Mouse (Mus musculus) limb, embryonic 15.5 days (tissue): ENCODE measurements around the gene 4921504E06Rik. TPM values are rescaled to one million over a fixed set of nuclear protein-coding genes. Genes with fewer than 3 reads are reported as not detected.

Experiments used
- ATAC-seq: fragments of 200-750 bp; cut with Nextera tagmentation; 2 replicates; pipeline ENCODE4 v1.8.0; 2017; ENCODE audit warnings: low read depth, moderate TSS enrichment; ENCODE audit not compliant: insufficient number of reproducible peaks, low FRiP score, low TSS enrichment
- H3K27ac ChIP-seq: fragments of 300-500 bp; sonication (generic); 2 replicates; pipeline ENCODE4 v1.5.1; 2015; ENCODE audit warnings: moderate library complexity, mild to moderate bottlenecking, inconsistent platforms
- H3K27me3 ChIP-seq: fragments of 300-500 bp; sonication (generic); 2 replicates; pipeline ENCODE4 v1.6.1; 2015; ENCODE audit warnings: inconsistent platforms
- H3K36me3 ChIP-seq: fragments of 300-500 bp; sonication (generic); 2 replicates; pipeline ENCODE4 v1.6.1; 2015; ENCODE audit warnings: inconsistent platforms
- H3K4me1 ChIP-seq: fragments of 300-500 bp; sonication (generic); 2 replicates; pipeline ENCODE4 v1.6.1; 2015; ENCODE audit warnings: inconsistent platforms
- H3K4me2 ChIP-seq: fragments of 300-500 bp; sonication (generic); 2 replicates; pipeline ENCODE4 v1.6.1; 2015; ENCODE audit warnings: mild to moderate bottlenecking, inconsistent platforms
- H3K4me3 ChIP-seq: fragments of 300-500 bp; sonication (generic); 2 replicates; pipeline ENCODE4 v1.5.1; 2015; ENCODE audit warnings: mild to moderate bottlenecking, inconsistent platforms
- H3K9ac ChIP-seq: fragments of 300-500 bp; sonication (generic); 2 replicates; pipeline ENCODE4 v1.6.1; 2015; ENCODE audit warnings: inconsistent platforms
- H3K9me3 ChIP-seq: fragments of 300-500 bp; sonication (generic); 2 replicates; pipeline ENCODE4 v1.6.1; 2016; ENCODE audit warnings: inconsistent platforms
- WGBS: fragments of 180-500 bp; shearing (Covaris S2); methylation state at CpG from one replicate; pipeline ENCODE4 v1.1.7; 2015; 5-methylcytosine and 5-hydroxymethylcytosine counted together
- polyA plus RNA-seq: library from polyadenylated mRNA; unstranded; fragments of >200 nt; fragmentation: Nextera tagmentation; extraction: Ambion mirVana; gene quantifications from 2 replicates; pipeline ENCODE4 v1.2.1, GENCODE M21; 2015

The 4921504E06Rik gene
- polyA plus RNA-seq, 1 experiment from 2014 or later = not detected

- peaks cover 16% of the 10 kb centered on the region for H3K4me1 ChIP-seq
- no peak for ATAC-seq
- no peaks in the 10 kb centered on the region for H3K9me3 ChIP-seq
- no peak overlapping the region for H3K4me3 ChIP-seq
- 3% methylated on average over 41 of the region's 41 CpGs for WGBS
- peaks cover 85% of the 10 kb centered on the region for H3K27me3 ChIP-seq
- no peaks in the 10 kb centered on the region for H3K36me3 ChIP-seq
- no peak overlapping the region for H3K27ac ChIP-seq
- no peak overlapping the region for H3K9ac ChIP-seq
- H3K4me2 ChIP-seq = no peak overlapping the region
Measured at GRCm38 (mm10) chr2:19431614-19432323, 121.9 kb downstream of the 4921504E06Rik start.

- WGBS = under 1% methylated on average over 18 of the region's 18 CpGs
- Histone ChIP-seq H3K4me2 (no peak overlapping the region), H3K27ac (no peak overlapping the region), H3K36me3 (no peaks in the 10 kb centered on the region), H3K4me1 (peaks cover 16% of the 10 kb centered on the region), H3K9ac (no peak overlapping the region), H3K4me3 (no peak overlapping the region), H3K27me3 (peaks cover 91% of the 10 kb centered on the region), H3K9me3 (no peaks in the 10 kb centered on the region)
- ATAC-seq = no peak
Measured at GRCm38 (mm10) chr2:19431186-19431585, 122.5 kb downstream of the 4921504E06Rik start.

GRCm38 (mm10) chr2:19430746-19431145 is 123.0 kb downstream of the 4921504E06Rik start:
- under 1% methylated on average over 33 of the region's 33 CpGs for WGBS
- no peak overlapping the region for H3K4me3 ChIP-seq
- ATAC-seq = no peak
- H3K4me1 ChIP-seq = peaks cover 16% of the 10 kb centered on the region
- peaks cover 88% of the 10 kb centered on the region for H3K27me3 ChIP-seq
- no peaks in the 10 kb centered on the region for H3K9me3 ChIP-seq
- H3K9ac ChIP-seq = no peak overlapping the region
- no peaks in the 10 kb centered on the region for H3K36me3 ChIP-seq
- peak overlapping the region; percentile 29; the same call in 1 of the 2 replicates for H3K4me2 ChIP-seq
- H3K27ac ChIP-seq = no peak overlapping the region

GRCm38 (mm10) chr2:19429691-19430690 is 123.7 kb downstream of the 4921504E06Rik start:
- no peak for ATAC-seq
- H3K36me3 ChIP-seq = no peaks in the 10 kb centered on the region
- H3K4me2 ChIP-seq = no peak overlapping the region
- H3K27ac ChIP-seq = no peak overlapping the region
- no peak overlapping the region for H3K9ac ChIP-seq
- H3K4me1 ChIP-seq = peaks cover 16% of the 10 kb centered on the region
- H3K4me3 ChIP-seq = no peak overlapping the region
- 5% methylated on average over 31 of the region's 31 CpGs for WGBS
- H3K27me3 ChIP-seq = peaks cover 82% of the 10 kb centered on the region
- no peaks in the 10 kb centered on the region for H3K9me3 ChIP-seq

GRCm38 (mm10) chr2:19429031-19429430 is 124.7 kb downstream of the 4921504E06Rik start:
- Histone ChIP-seq H3K9me3 (no peaks in the 10 kb centered on the region), H3K4me1 (peaks cover 16% of the 10 kb centered on the region), H3K36me3 (no peaks in the 10 kb centered on the region), H3K4me2 (no peak overlapping the region), H3K4me3 (no peak overlapping the region), H3K27ac (no peak overlapping the region), H3K9ac (no peak overlapping the region), H3K27me3 (peaks cover 79% of the 10 kb centered on the region)
- no peak for ATAC-seq
- WGBS = 1% methylated on average over 10 of the region's 10 CpGs

- ATAC-seq = no peak
- Histone ChIP-seq H3K27ac (no peak overlapping the region), H3K9ac (no peak overlapping the region), H3K4me3 (no peak overlapping the region), H3K27me3 (peaks cover 46% of the 10 kb centered on the region), H3K36me3 (no peaks in the 10 kb centered on the region), H3K4me2 (no peak overlapping the region), H3K4me1 (no peaks in the 10 kb centered on the region), H3K9me3 (no peaks in the 10 kb centered on the region)
- WGBS = 83% methylated on average over 6 of the region's 6 CpGs
Measured at GRCm38 (mm10) chr2:19423086-19423485, 130.6 kb downstream of the 4921504E06Rik start.

- Histone ChIP-seq H3K27ac (no peak overlapping the region), H3K9ac (no peak overlapping the region), H3K4me1 (no peaks in the 10 kb centered on the region), H3K9me3 (no peaks in the 10 kb centered on the region), H3K27me3 (peaks cover 41% of the 10 kb centered on the region), H3K4me2 (no peak overlapping the region), H3K36me3 (no peaks in the 10 kb centered on the region), H3K4me3 (no peak overlapping the region)
- ATAC-seq = no peak
Measured at GRCm38 (mm10) chr2:19422226-19422625, 131.5 kb downstream of the 4921504E06Rik start.

GRCm38 (mm10) chr2:19419686-19420345 is 133.9 kb downstream of the 4921504E06Rik start:
- Histone ChIP-seq H3K27me3 (peaks cover 30% of the 10 kb centered on the region), H3K4me1 (peaks cover 1% of the 10 kb centered on the region; the same call in 1 of the 2 replicates), H3K36me3 (no peaks in the 10 kb centered on the region), H3K9ac (no peak overlapping the region), H3K9me3 (no peaks in the 10 kb centered on the region), H3K4me2 (no peak overlapping the region), H3K27ac (no peak overlapping the region), H3K4me3 (no peak overlapping the region)
- ATAC-seq = no peak
- 57% methylated on average over 1 of the region's 1 CpGs for WGBS

- Histone ChIP-seq H3K4me2 (no peak overlapping the region), H3K9me3 (no peaks in the 10 kb centered on the region), H3K4me3 (no peak overlapping the region)
Measured at GRCm38 (mm10) chr2:19416066-19416465, 137.6 kb downstream of the 4921504E06Rik start.

GRCm38 (mm10) chr2:19415063-19415521 is 138.6 kb downstream of the 4921504E06Rik start:
- 0 out of 2 replicates have a peak, but pooled peaks cover 2% of the 10 kb centered on the region for H3K27me3 ChIP-seq
- peak overlapping the region; percentile 23 for H3K4me3 ChIP-seq
- no peaks in the 10 kb centered on the region for H3K36me3 ChIP-seq
- H3K9ac ChIP-seq = no peak overlapping the region
- ATAC-seq = no peak
- H3K4me2 ChIP-seq = peak overlapping the region; percentile 41
- H3K9me3 ChIP-seq = no peaks in the 10 kb centered on the region
- peaks cover 3% of the 10 kb centered on the region; the same call in 1 of the 2 replicates for H3K4me1 ChIP-seq
- WGBS = 2% methylated on average over 6 of the region's 6 CpGs
- no peak overlapping the region for H3K27ac ChIP-seq

More at GRCm38 (mm10) chr2:19416066-19416465, 137.6 kb downstream of the 4921504E06Rik start:
- Histone ChIP-seq H3K4me1 (peaks cover 3% of the 10 kb centered on the region; the same call in 1 of the 2 replicates), H3K9ac (no peak overlapping the region), H3K27ac (no peak overlapping the region), H3K36me3 (no peaks in the 10 kb centered on the region), H3K27me3 (0 out of 2 replicates have a peak, but pooled peaks cover 6% of the 10 kb centered on the region)
- WGBS = 64% methylated on average over 6 of the region's 6 CpGs
- ATAC-seq = no peak

- Histone ChIP-seq H3K4me3 (peak overlapping the region; percentile 23), H3K4me1 (peaks cover 3% of the 10 kb centered on the region; the same call in 1 of the 2 replicates)
Measured at GRCm38 (mm10) chr2:19414222-19414965, 139.3 kb downstream of the 4921504E06Rik start.

More at GRCm38 (mm10) chr2:19414222-19414965, 139.3 kb downstream of the 4921504E06Rik start:
- Histone ChIP-seq H3K4me2 (peak overlapping the region; percentile 41), H3K9ac (no peak overlapping the region), H3K9me3 (no peaks in the 10 kb centered on the region), H3K27me3 (no peaks in the 10 kb centered on the region), H3K36me3 (no peaks in the 10 kb centered on the region), H3K27ac (no peak overlapping the region)
- WGBS = 24% methylated on average over 19 of the region's 19 CpGs
- no peak for ATAC-seq
